Mouse (Mus musculus): ENCODE measurements at regions not wholly inside any gene's neighbourhood (a gene's known extent, or its start where the extent isn't known, plus 50 kb on each side); places are given as distances from the start of the nearest gene placed in this dataset.
A peak's percentile ranks its signal among the peaks of the same experiment; 100 is the strongest.

DNA sequence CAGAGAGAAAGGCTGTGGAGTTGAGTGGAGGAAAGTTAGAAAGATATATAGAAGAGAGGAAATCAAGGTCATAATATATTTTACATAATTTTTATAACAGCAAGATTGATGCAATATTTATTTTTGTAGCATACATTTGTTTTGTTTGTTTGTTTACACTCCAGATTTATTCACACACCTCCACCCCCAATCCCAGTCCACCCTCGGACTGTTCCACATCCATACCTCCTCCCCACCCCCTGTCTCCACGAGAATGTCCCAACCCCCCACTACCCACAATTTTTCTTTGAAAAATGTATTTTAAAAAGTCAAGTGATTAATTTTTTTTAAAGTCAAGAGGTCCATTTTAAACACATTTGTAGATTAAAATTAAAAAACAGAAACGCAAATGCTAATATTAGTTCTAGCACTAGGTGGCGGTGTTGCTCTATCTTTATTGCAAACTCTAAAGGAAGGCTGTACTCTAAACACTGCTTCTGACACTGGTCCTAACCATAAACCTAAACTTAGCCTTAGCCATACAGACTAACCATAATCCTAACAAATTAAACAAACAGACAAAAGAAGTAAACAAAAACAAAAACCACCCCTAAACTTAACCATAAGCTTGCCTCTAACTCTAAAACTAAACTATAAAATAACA, 67.8 kb downstream of the Olfr1505 start:
- WGBS = 20% methylated on average over 4 of the region's 4 CpGs
- H3K9ac ChIP-seq (replicated peaks; ENCODE audit: low read depth) = no peak overlapping the region
- H3K4me2 ChIP-seq (replicated peaks; ENCODE audit: low read depth, low read length) = no peak overlapping the region
- H3K36me3 ChIP-seq (ENCODE audit: insufficient read depth, low read length) = no peaks in the 10 kb centered on the region
- no peak overlapping the region for H3K27ac ChIP-seq (ENCODE audit: low read length)
- no peaks in the 10 kb centered on the region for H3K27me3 ChIP-seq (replicated peaks; ENCODE audit: insufficient read depth, low read length)
- DNase-seq (ENCODE audit: low spot score) = peak; percentile 64
- TF ChIP-seq EP300 (IDR thresholded peaks at IDR 0.05) (no peak), CTCF (IDR thresholded peaks at IDR 0.05) (peak; percentile 74)
- H3K9me3 ChIP-seq (ENCODE audit: low read length) = no peaks in the 10 kb centered on the region
- H3K4me1 ChIP-seq (ENCODE audit: insufficient read depth, low read depth, low read length) = no peaks in the 10 kb centered on the region
- no peak overlapping the region for H3K4me3 ChIP-seq (ENCODE audit: low read depth, low read length)
- no peak for ATAC-seq

DNA sequence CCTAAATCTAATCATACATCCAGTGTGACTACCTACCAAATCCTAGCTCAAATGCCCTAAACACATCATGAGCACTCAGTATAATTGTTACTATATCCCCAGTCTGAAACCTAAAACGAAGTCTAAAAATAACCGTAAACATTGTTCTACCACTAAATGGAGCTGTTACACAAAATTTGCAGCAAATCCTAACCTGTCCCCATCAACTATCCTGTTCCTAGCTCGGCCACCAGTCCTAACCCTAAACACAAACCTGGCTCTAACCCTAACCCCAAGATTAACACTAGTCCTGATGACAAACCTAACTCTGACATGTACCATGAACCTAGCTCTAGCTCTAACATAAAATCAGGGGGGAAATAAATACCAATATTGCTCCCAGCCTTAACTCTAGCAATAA, 69.5 kb downstream of the Olfr1505 start:
- Histone ChIP-seq H3K27ac (ENCODE audit: low read length) (no peak overlapping the region), H3K9me3 (ENCODE audit: low read length) (no peaks in the 10 kb centered on the region), H3K36me3 (ENCODE audit: insufficient read depth, low read length) (no peaks in the 10 kb centered on the region), H3K4me3 (ENCODE audit: low read depth, low read length) (no peak overlapping the region), H3K4me2 (replicated peaks; ENCODE audit: low read depth, low read length) (no peak overlapping the region), H3K4me1 (ENCODE audit: insufficient read depth, low read depth, low read length) (no peaks in the 10 kb centered on the region), H3K9ac (replicated peaks; ENCODE audit: low read depth) (no peak overlapping the region), H3K27me3 (replicated peaks; ENCODE audit: insufficient read depth, low read length) (no peaks in the 10 kb centered on the region)
- DNase-seq (ENCODE audit: low spot score) = no peak
- ATAC-seq = no peak
- TF ChIP-seq EP300 (IDR thresholded peaks at IDR 0.05) (no peak), CTCF (IDR thresholded peaks at IDR 0.05) (peak; percentile 17)
- 60% methylated on average over 3 of the region's 3 CpGs for WGBS
